Mouse (Mus musculus): Measurements from ENCODE around the gene Nfic. TPM values are rescaled to one million over a fixed set of nuclear protein-coding genes. Genes with fewer than 3 reads are reported as not detected.
"Not testable (repeated sequence)": the region's sequence is repeated elsewhere in the genome, so short reads cannot be mapped to it uniquely, and the experiment has no call there.

Gene Nfic
- polyA plus RNA-seq, 1 experiment from 2014 or later, result 35.0 TPM

- peaks cover 3% of the 10 kb centered on the region; the same call in 1 of the 2 replicates for H3K36me3 ChIP-seq
- H3K4me3 ChIP-seq (replicated peaks), result no peak overlapping the region
- no peaks in the 10 kb centered on the region for H3K9me3 ChIP-seq (replicated peaks)
- 57% methylated on average over 12 of the region's 12 CpGs for WGBS
- peaks cover 8% of the 10 kb centered on the region; the same call in 1 of the 2 replicates for H3K4me1 ChIP-seq
- no peak overlapping the region for H3K9ac ChIP-seq (replicated peaks)
- no peak for ATAC-seq (ENCODE audit: low FRiP score)
- H3K27ac ChIP-seq (replicated peaks), result no peak overlapping the region
- peaks cover 78% of the 10 kb centered on the region for H3K27me3 ChIP-seq (replicated peaks)
- H3K4me2 ChIP-seq, result no peak overlapping the region
These were observed 1.6 kb upstream of the Nfic start for GRCm38 (mm10) chr10:81456983-81457563.

- no peak overlapping the region for H3K9ac ChIP-seq (replicated peaks)
- H3K4me1 ChIP-seq, result peaks cover 8% of the 10 kb centered on the region; the same call in 1 of the 2 replicates
- H3K4me3 ChIP-seq (replicated peaks), result no peak overlapping the region
- ATAC-seq (ENCODE audit: low FRiP score), result no peak
- no peaks in the 10 kb centered on the region for H3K36me3 ChIP-seq
- peaks cover 76% of the 10 kb centered on the region for H3K27me3 ChIP-seq (replicated peaks)
- H3K27ac ChIP-seq (replicated peaks), result no peak overlapping the region
- 84% methylated on average over 2 of the region's 2 CpGs for WGBS
- no peak overlapping the region for H3K4me2 ChIP-seq
- H3K9me3 ChIP-seq (replicated peaks), result no peaks in the 10 kb centered on the region
These were observed 1.3 kb downstream of the Nfic start for GRCm38 (mm10) chr10:81454106-81454505.

GRCm38 (mm10) chr10:81452947-81453288 lies 2.5 kb downstream of the Nfic start:
- peaks cover 75% of the 10 kb centered on the region for H3K27me3 ChIP-seq (replicated peaks)
- ATAC-seq (ENCODE audit: low FRiP score), result no peak
- WGBS, result 5% methylated on average over 14 of the region's 14 CpGs
- no peaks in the 10 kb centered on the region for H3K9me3 ChIP-seq (replicated peaks)
- no peak overlapping the region for H3K4me2 ChIP-seq
- H3K4me1 ChIP-seq, result peaks cover 8% of the 10 kb centered on the region; the same call in 1 of the 2 replicates
- H3K36me3 ChIP-seq, result no peaks in the 10 kb centered on the region
- no peak overlapping the region for H3K4me3 ChIP-seq (replicated peaks)
- no peak overlapping the region for H3K9ac ChIP-seq (replicated peaks)
- H3K27ac ChIP-seq (replicated peaks), result no peak overlapping the region

GRCm38 (mm10) chr10:81452237-81452946 lies 3.0 kb downstream of the Nfic start:
- Histone ChIP-seq H3K36me3 (no peaks in the 10 kb centered on the region), H3K4me1 (peaks cover 8% of the 10 kb centered on the region; the same call in 1 of the 2 replicates), H3K4me2 (no peak overlapping the region; the same call in 1 of the 2 replicates), H3K9me3 (replicated peaks) (no peaks in the 10 kb centered on the region), H3K27me3 (replicated peaks) (peaks cover 70% of the 10 kb centered on the region), H3K4me3 (replicated peaks) (0 out of 2 replicates have a peak overlapping the region, but pooled peaks have one; percentile 4), H3K27ac (replicated peaks) (no peak overlapping the region), H3K9ac (replicated peaks) (no peak overlapping the region)
- no peak for ATAC-seq (ENCODE audit: low FRiP score)
- WGBS, result 9% methylated on average over 35 of the region's 36 CpGs

GRCm38 (mm10) chr10:81451365-81451745 lies 4.1 kb downstream of the Nfic start:
- Histone ChIP-seq H3K27me3 (replicated peaks) (peaks cover 61% of the 10 kb centered on the region), H3K4me3 (replicated peaks) (no peak overlapping the region)
- WGBS, result 64% methylated on average over 6 of the region's 6 CpGs

GRCm38 (mm10) chr10:81450641-81451364 lies 4.6 kb downstream of the Nfic start:
- Histone ChIP-seq H3K4me3 (replicated peaks) (no peak overlapping the region), H3K4me2 (no peak overlapping the region), H3K9me3 (replicated peaks) (no peaks in the 10 kb centered on the region), H3K27me3 (replicated peaks) (peaks cover 56% of the 10 kb centered on the region), H3K36me3 (no peaks in the 10 kb centered on the region), H3K4me1 (peaks cover 8% of the 10 kb centered on the region; the same call in 1 of the 2 replicates), H3K27ac (replicated peaks) (no peak overlapping the region), H3K9ac (replicated peaks) (no peak overlapping the region)
- 58% methylated on average over 9 of the region's 9 CpGs for WGBS
- ATAC-seq (ENCODE audit: low FRiP score), result no peak

More at GRCm38 (mm10) chr10:81451365-81451745, 4.1 kb downstream of the Nfic start:
- no peak overlapping the region for H3K27ac ChIP-seq (replicated peaks)
- H3K9ac ChIP-seq (replicated peaks), result no peak overlapping the region
- no peaks in the 10 kb centered on the region for H3K36me3 ChIP-seq
- H3K4me2 ChIP-seq, result no peak overlapping the region
- peaks cover 8% of the 10 kb centered on the region; the same call in 1 of the 2 replicates for H3K4me1 ChIP-seq
- no peak for ATAC-seq (ENCODE audit: low FRiP score)
- no peaks in the 10 kb centered on the region for H3K9me3 ChIP-seq (replicated peaks)

- ATAC-seq (ENCODE audit: low FRiP score), result peak; percentile 75
- H3K9me3 ChIP-seq (replicated peaks), result no peaks in the 10 kb centered on the region
- no peak overlapping the region for H3K4me3 ChIP-seq (replicated peaks)
- no peaks in the 10 kb centered on the region for H3K36me3 ChIP-seq
- no peak overlapping the region for H3K27ac ChIP-seq (replicated peaks)
- H3K4me2 ChIP-seq, result no peak overlapping the region
- WGBS, result 2% methylated on average over 7 of the region's 7 CpGs
- H3K27me3 ChIP-seq (replicated peaks), result peaks cover 49% of the 10 kb centered on the region
- peaks cover 8% of the 10 kb centered on the region; the same call in 1 of the 2 replicates for H3K4me1 ChIP-seq
- no peak overlapping the region for H3K9ac ChIP-seq (replicated peaks)
These were observed 5.3 kb downstream of the Nfic start for GRCm38 (mm10) chr10:81450140-81450539.

- H3K36me3 ChIP-seq; H3K4me1 ChIP-seq; H3K27me3 ChIP-seq (replicated peaks); H3K4me3 ChIP-seq (replicated peaks); H3K9ac ChIP-seq (replicated peaks); H3K27ac ChIP-seq (replicated peaks); ATAC-seq (ENCODE audit: low FRiP score); H3K9me3 ChIP-seq (replicated peaks); H3K4me2 ChIP-seq: not testable (repeated sequence)
- WGBS, result 36% methylated on average over 2 of the region's 2 CpGs
These were observed 9.9 kb downstream of the Nfic start for GRCm38 (mm10) chr10:81445516-81445915.

- no peak for ATAC-seq (ENCODE audit: low FRiP score)
- Histone ChIP-seq H3K4me2 (no peak overlapping the region), H3K36me3 (no peaks in the 10 kb centered on the region), H3K9me3 (replicated peaks) (no peaks in the 10 kb centered on the region), H3K4me1 (no peaks in the 10 kb centered on the region), H3K27me3 (replicated peaks) (peaks cover 6% of the 10 kb centered on the region; the same call in 1 of the 2 replicates), H3K27ac (replicated peaks) (no peak overlapping the region), H3K4me3 (replicated peaks) (no peak overlapping the region), H3K9ac (replicated peaks) (no peak overlapping the region)
These were observed 14.4 kb downstream of the Nfic start for GRCm38 (mm10) chr10:81441019-81441418.

- Histone ChIP-seq H3K27ac (replicated peaks) (peak overlapping the region; percentile 62), H3K9me3 (replicated peaks) (no peaks in the 10 kb centered on the region), H3K27me3 (replicated peaks) (peaks cover 3% of the 10 kb centered on the region; the same call in 1 of the 2 replicates), H3K4me1 (peaks cover 39% of the 10 kb centered on the region), H3K4me2 (no peak overlapping the region), H3K9ac (replicated peaks) (no peak overlapping the region), H3K36me3 (no peaks in the 10 kb centered on the region), H3K4me3 (replicated peaks) (no peak overlapping the region)
- WGBS, result 61% methylated on average over 3 of the region's 3 CpGs
- ATAC-seq (ENCODE audit: low FRiP score), result no peak
These were observed 20.0 kb downstream of the Nfic start for GRCm38 (mm10) chr10:81435436-81435835.

- Histone ChIP-seq H3K27me3 (replicated peaks) (no peaks in the 10 kb centered on the region; the same call in 1 of the 2 replicates), H3K36me3 (no peaks in the 10 kb centered on the region), H3K9ac (replicated peaks) (no peak overlapping the region), H3K4me1 (peaks cover 42% of the 10 kb centered on the region), H3K4me3 (replicated peaks) (no peak overlapping the region), H3K27ac (replicated peaks) (peak overlapping the region; percentile 62; the same call in 1 of the 2 replicates), H3K9me3 (replicated peaks) (no peaks in the 10 kb centered on the region), H3K4me2 (no peak overlapping the region)
- ATAC-seq (ENCODE audit: low FRiP score), result no peak
- WGBS, result 68% methylated on average over 15 of the region's 15 CpGs
These were observed 20.8 kb downstream of the Nfic start for GRCm38 (mm10) chr10:81434361-81435263.
